Mouse (Mus musculus) kidney, embryonic 14.5 days (tissue): ENCODE results near the gene Mdm2. TPM values are rescaled to one million over a fixed set of nuclear protein-coding genes. Genes with fewer than 3 reads are reported as not detected.

ENCODE experiments used
- ATAC-seq: fragments of 200-750 bp; cut with Nextera tagmentation; 2 replicates; pipeline ENCODE4 v1.8.0; 2017; ENCODE audit warnings: moderate number of reproducible peaks, mild to moderate bottlenecking, moderate TSS enrichment, moderate library complexity; ENCODE audit not compliant: low FRiP score, low TSS enrichment
- H3K27ac ChIP-seq: fragments of 300-500 bp; sonication (generic); 2 replicates; pipeline ENCODE4 v1.5.1; 2014; ENCODE audit warnings: low read depth, mild to moderate bottlenecking, low read length, moderate library complexity, mixed read lengths
- H3K27me3 ChIP-seq: fragments of 300-500 bp; sonication (generic); 2 replicates; pipeline ENCODE4 v1.6.1; 2014; ENCODE audit warnings: mild to moderate bottlenecking, low read length; ENCODE audit not compliant: control insufficient read depth, insufficient read depth
- H3K36me3 ChIP-seq: fragments of 300-500 bp; sonication (generic); 2 replicates; pipeline ENCODE4 v1.6.1; 2014; ENCODE audit warnings: low read length, mixed read lengths; ENCODE audit not compliant: control insufficient read depth, insufficient read depth
- H3K4me1 ChIP-seq: fragments of 300-500 bp; sonication (generic); 2 replicates; pipeline ENCODE4 v1.6.1; 2014; ENCODE audit warnings: low read length, mixed read lengths; ENCODE audit not compliant: control insufficient read depth, insufficient read depth
- H3K4me2 ChIP-seq: fragments of 300-500 bp; sonication (generic); replicated peaks from 2 replicates; pipeline ENCODE4 v1.6.1; 2014; ENCODE audit warnings: low read depth, mild to moderate bottlenecking, low read length
- H3K4me3 ChIP-seq: fragments of 300-500 bp; sonication (generic); 2 replicates; pipeline ENCODE4 v1.5.1; 2014; ENCODE audit warnings: mild to moderate bottlenecking, low read length
- H3K9ac ChIP-seq: fragments of 300-500 bp; sonication (generic); 2 replicates; pipeline ENCODE4 v1.6.1; 2014; ENCODE audit warnings: low read depth, mild to moderate bottlenecking, low read length, moderate library complexity
- H3K9me3 ChIP-seq: fragments of 300-500 bp; sonication (generic); 2 replicates; pipeline ENCODE4 v1.6.1; 2016; ENCODE audit warnings: low read length; ENCODE audit not compliant: control insufficient read depth
- WGBS: fragments of 180-500 bp; shearing (Covaris S2); extraction: QIAGEN DNeasy Blood & Tissue Kit; methylation state at CpG from one replicate; pipeline ENCODE4 v1.1.7; 2014; 5-methylcytosine and 5-hydroxymethylcytosine counted together
- polyA plus RNA-seq: library from polyadenylated mRNA; unstranded; fragments of >200 nt; fragmentation: Nextera tagmentation; extraction: Ambion mirVana; gene quantifications from 2 replicates; pipeline ENCODE4 v1.2.1, GENCODE M21; 2014

The Mdm2 gene
- polyA plus RNA-seq, 1 experiment from 2014 or later: 65.6 TPM

DNA sequence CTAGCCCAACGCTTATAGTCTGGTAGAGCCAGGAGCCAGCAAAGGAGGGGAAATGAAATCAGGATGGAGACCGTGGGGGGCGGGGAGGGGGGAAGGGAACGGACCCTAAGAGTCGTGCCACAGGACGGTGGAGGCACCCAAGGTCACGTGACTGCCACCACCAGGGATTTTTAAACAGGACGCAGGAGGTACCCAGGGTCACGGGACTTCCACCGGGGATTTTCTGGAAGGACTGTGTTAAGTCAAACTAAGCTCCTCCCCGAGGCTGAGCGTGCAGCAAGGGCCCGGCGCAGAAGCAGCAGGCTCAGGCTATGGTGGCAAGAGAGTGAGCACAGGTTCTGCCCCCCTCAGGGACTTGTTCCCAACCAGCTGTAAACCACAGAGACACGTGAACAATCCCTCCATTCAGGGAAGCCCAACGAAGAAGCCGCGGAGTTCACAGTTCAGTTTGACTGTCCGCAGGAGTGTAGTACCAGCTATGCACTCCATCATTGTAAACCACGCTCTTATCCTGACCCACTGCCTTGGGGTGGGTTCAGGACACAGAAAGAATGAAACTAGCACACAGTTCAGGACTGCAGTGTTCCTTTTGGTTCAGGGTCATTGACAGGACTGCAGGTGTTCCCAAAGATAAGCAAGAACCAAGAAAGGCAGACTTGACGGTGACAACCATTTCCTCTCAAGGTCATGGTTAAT, 70.5 kb downstream of the Mdm2 start:
- H3K36me3 ChIP-seq: no peaks in the 10 kb centered on the region
- no peaks in the 10 kb centered on the region for H3K9me3 ChIP-seq
- 54% methylated on average over 21 of the region's 21 CpGs for WGBS
- H3K27ac ChIP-seq: no peak overlapping the region
- 0 out of 2 replicates have a peak, but pooled peaks cover 10% of the 10 kb centered on the region for H3K4me1 ChIP-seq
- H3K27me3 ChIP-seq: no peaks in the 10 kb centered on the region
- no peak overlapping the region for H3K4me2 ChIP-seq
- no peak overlapping the region for H3K4me3 ChIP-seq
- ATAC-seq: peak; percentile 46
- H3K9ac ChIP-seq: no peak overlapping the region

DNA sequence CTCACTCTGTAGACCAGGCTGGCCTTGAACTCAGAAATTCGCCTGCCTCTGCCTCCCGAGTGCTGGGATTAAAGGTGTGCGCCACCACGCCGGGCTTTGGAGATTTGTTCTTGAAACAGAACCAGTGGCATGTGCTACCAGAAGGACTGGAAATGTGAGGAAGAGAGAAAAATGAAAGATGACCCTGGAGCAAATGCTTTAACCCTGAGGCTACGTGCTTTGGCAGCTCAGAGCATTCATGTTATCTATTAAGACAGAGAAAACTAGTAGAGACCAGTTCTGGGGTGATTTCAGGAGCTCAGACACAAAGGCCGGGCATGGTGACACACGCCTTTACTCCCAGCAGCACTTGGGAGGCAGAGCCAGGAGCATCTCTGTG, 71.3 kb downstream of the Mdm2 start:
- Histone ChIP-seq H3K9me3 (no peaks in the 10 kb centered on the region), H3K27me3 (no peaks in the 10 kb centered on the region), H3K4me1 (0 out of 2 replicates have a peak, but pooled peaks cover 10% of the 10 kb centered on the region), H3K4me3 (no peak overlapping the region), H3K36me3 (no peaks in the 10 kb centered on the region), H3K9ac (no peak overlapping the region), H3K27ac (no peak overlapping the region), H3K4me2 (no peak overlapping the region)
- no peak for ATAC-seq
- 94% methylated on average over 8 of the region's 8 CpGs for WGBS

Other genes starting within 250 kb of the Mdm2 start
- gene Cpm, start 81.3 kb downstream of the Mdm2 start, polyA plus RNA-seq: 21.8 and 28.9 TPM in 2 replicates
- gene Slc35e3, start 35.6 kb upstream of the Mdm2 start, polyA plus RNA-seq: 7.5 and 12.5 TPM in 2 replicates
- 48.6 and 77.5 TPM in 2 replicates for gene Nup107, start 81.9 kb upstream of the Mdm2 start, polyA plus RNA-seq
- 139 and 176 TPM in 2 replicates for gene Rap1b, start 135.3 kb upstream of the Mdm2 start, polyA plus RNA-seq